Mouse (Mus musculus): ENCODE data around the gene Fam186b. TPM values are rescaled to one million over a fixed set of nuclear protein-coding genes. Genes with fewer than 3 reads are reported as not detected.
"Not testable (repeated sequence)": the region's sequence is repeated elsewhere in the genome, so short reads cannot be mapped to it uniquely, and the experiment has no call there.

Gene Fam186b
- polyA plus RNA-seq, 1 experiment from 2014 or later = 0.40 TPM

- not testable (repeated sequence) for H3K4me2 ChIP-seq; H3K27me3 ChIP-seq (replicated peaks); H3K27ac ChIP-seq (replicated peaks); ATAC-seq (ENCODE audit: extremely low read depth, insufficient number of reproducible peaks, low FRiP score, low TSS enrichment); H3K4me3 ChIP-seq; H3K9me3 ChIP-seq; H3K9ac ChIP-seq
- WGBS = 77% methylated on average over 6 of the region's 6 CpGs
- Histone ChIP-seq H3K4me1 (peaks cover 39% of the 10 kb centered on the region), H3K36me3 (peaks cover 82% of the 10 kb centered on the region)
These were observed 49.0 kb downstream of the Fam186b start for GRCm38 (mm10) chr15:99246736-99247135.

GRCm38 (mm10) chr15:99242045-99242444 lies 53.6 kb downstream of the Fam186b start:
- H3K36me3 ChIP-seq = peaks cover 68% of the 10 kb centered on the region
- 92% methylated on average over 10 of the region's 10 CpGs for WGBS
- H3K27ac ChIP-seq (replicated peaks) = no peak overlapping the region

GRCm38 (mm10) chr15:99241249-99241648 lies 54.4 kb downstream of the Fam186b start:
- WGBS = 67% methylated on average over 4 of the region's 4 CpGs
- H3K27me3 ChIP-seq (replicated peaks) = no peaks in the 10 kb centered on the region
- ATAC-seq (ENCODE audit: extremely low read depth, insufficient number of reproducible peaks, low FRiP score, low TSS enrichment) = no peak
- no peak overlapping the region for H3K4me3 ChIP-seq
- no peak overlapping the region for H3K27ac ChIP-seq (replicated peaks)
- H3K36me3 ChIP-seq = peaks cover 60% of the 10 kb centered on the region
- H3K9me3 ChIP-seq = no peaks in the 10 kb centered on the region
- H3K4me2 ChIP-seq = no peak overlapping the region
- H3K9ac ChIP-seq = no peak overlapping the region
- no peaks in the 10 kb centered on the region for H3K4me1 ChIP-seq

More at GRCm38 (mm10) chr15:99242045-99242444, 53.6 kb downstream of the Fam186b start:
- Histone ChIP-seq H3K4me3 (no peak overlapping the region), H3K9ac (no peak overlapping the region), H3K4me1 (peaks cover under 1% of the 10 kb centered on the region; the same call in 1 of the 2 replicates), H3K27me3 (replicated peaks) (no peaks in the 10 kb centered on the region), H3K9me3 (no peaks in the 10 kb centered on the region), H3K4me2 (no peak overlapping the region)
- no peak for ATAC-seq (ENCODE audit: extremely low read depth, insufficient number of reproducible peaks, low FRiP score, low TSS enrichment)

GRCm38 (mm10) chr15:99240129-99240528 lies 55.6 kb downstream of the Fam186b start:
- Histone ChIP-seq H3K9ac (no peak overlapping the region), H3K4me1 (no peaks in the 10 kb centered on the region), H3K4me2 (no peak overlapping the region), H3K36me3 (peaks cover 49% of the 10 kb centered on the region), H3K4me3 (no peak overlapping the region), H3K9me3 (no peaks in the 10 kb centered on the region), H3K27ac (replicated peaks) (no peak overlapping the region), H3K27me3 (replicated peaks) (peaks cover 3% of the 10 kb centered on the region)
- 65% methylated on average over 4 of the region's 4 CpGs for WGBS
- ATAC-seq (ENCODE audit: extremely low read depth, insufficient number of reproducible peaks, low FRiP score, low TSS enrichment) = no peak

- WGBS = 51% methylated on average over 11 of the region's 11 CpGs
- H3K9ac ChIP-seq = peak overlapping the region; percentile 50; the same call in 1 of the 2 replicates
- H3K4me1 ChIP-seq = no peaks in the 10 kb centered on the region
- H3K9me3 ChIP-seq = no peaks in the 10 kb centered on the region
- H3K4me3 ChIP-seq = no peak overlapping the region
- peaks cover 28% of the 10 kb centered on the region for H3K36me3 ChIP-seq
- no peak for ATAC-seq (ENCODE audit: extremely low read depth, insufficient number of reproducible peaks, low FRiP score, low TSS enrichment)
- peaks cover 23% of the 10 kb centered on the region for H3K27me3 ChIP-seq (replicated peaks)
- H3K27ac ChIP-seq (replicated peaks) = no peak overlapping the region
- H3K4me2 ChIP-seq = no peak overlapping the region
These were observed 57.7 kb downstream of the Fam186b start for GRCm38 (mm10) chr15:99238006-99238405.

- Histone ChIP-seq H3K27me3 (replicated peaks) (peaks cover 55% of the 10 kb centered on the region), H3K9ac (no peak overlapping the region), H3K27ac (replicated peaks) (no peak overlapping the region), H3K9me3 (no peaks in the 10 kb centered on the region), H3K4me2 (no peak overlapping the region), H3K4me3 (no peak overlapping the region), H3K36me3 (no peaks in the 10 kb centered on the region), H3K4me1 (no peaks in the 10 kb centered on the region)
- WGBS = 55% methylated on average over 12 of the region's 12 CpGs
- no peak for ATAC-seq (ENCODE audit: extremely low read depth, insufficient number of reproducible peaks, low FRiP score, low TSS enrichment)
These were observed 61.2 kb downstream of the Fam186b start for GRCm38 (mm10) chr15:99234326-99235010.

- no peak for ATAC-seq (ENCODE audit: extremely low read depth, insufficient number of reproducible peaks, low FRiP score, low TSS enrichment)
- no peaks in the 10 kb centered on the region for H3K4me1 ChIP-seq
- H3K9ac ChIP-seq = no peak overlapping the region
- H3K4me2 ChIP-seq = no peak overlapping the region
- H3K27me3 ChIP-seq (replicated peaks) = peaks cover 63% of the 10 kb centered on the region
- H3K27ac ChIP-seq (replicated peaks) = no peak overlapping the region
- no peak overlapping the region for H3K4me3 ChIP-seq
- H3K9me3 ChIP-seq = no peaks in the 10 kb centered on the region
- H3K36me3 ChIP-seq = no peaks in the 10 kb centered on the region
- WGBS = 70% methylated on average over 17 of the region's 17 CpGs
These were observed 62.0 kb downstream of the Fam186b start for GRCm38 (mm10) chr15:99233719-99234118.

- Histone ChIP-seq H3K36me3 (no peaks in the 10 kb centered on the region), H3K4me1 (no peaks in the 10 kb centered on the region), H3K4me2 (no peak overlapping the region), H3K4me3 (no peak overlapping the region), H3K9ac (no peak overlapping the region), H3K9me3 (no peaks in the 10 kb centered on the region), H3K27ac (replicated peaks) (no peak overlapping the region), H3K27me3 (replicated peaks) (peaks cover 80% of the 10 kb centered on the region)
- 68% methylated on average over 10 of the region's 10 CpGs for WGBS
- no peak for ATAC-seq (ENCODE audit: extremely low read depth, insufficient number of reproducible peaks, low FRiP score, low TSS enrichment)
These were observed 63.7 kb downstream of the Fam186b start for GRCm38 (mm10) chr15:99231998-99232397.

- H3K9ac ChIP-seq = no peak overlapping the region
- WGBS = 21% methylated on average over 14 of the region's 14 CpGs
- no peaks in the 10 kb centered on the region for H3K36me3 ChIP-seq
- peaks cover 97% of the 10 kb centered on the region for H3K27me3 ChIP-seq (replicated peaks)
- no peak for ATAC-seq (ENCODE audit: extremely low read depth, insufficient number of reproducible peaks, low FRiP score, low TSS enrichment)
- peak overlapping the region; percentile 56; the same call in 1 of the 2 replicates for H3K4me3 ChIP-seq
- H3K27ac ChIP-seq (replicated peaks) = no peak overlapping the region
- H3K4me1 ChIP-seq = peaks cover 50% of the 10 kb centered on the region
- no peak overlapping the region; the same call in 1 of the 2 replicates for H3K4me2 ChIP-seq
- no peaks in the 10 kb centered on the region for H3K9me3 ChIP-seq
These were observed 69.6 kb downstream of the Fam186b start for GRCm38 (mm10) chr15:99226090-99226489.

GRCm38 (mm10) chr15:99225081-99225810 lies 70.4 kb downstream of the Fam186b start:
- ATAC-seq (ENCODE audit: extremely low read depth, insufficient number of reproducible peaks, low FRiP score, low TSS enrichment) = no peak
- Histone ChIP-seq H3K4me3 (peak overlapping the region; percentile 56), H3K4me2 (peak overlapping the region; percentile 86), H3K9me3 (no peaks in the 10 kb centered on the region), H3K27me3 (replicated peaks) (peaks cover 100% of the 10 kb centered on the region), H3K4me1 (peaks cover 51% of the 10 kb centered on the region), H3K27ac (replicated peaks) (no peak overlapping the region), H3K9ac (peak overlapping the region; percentile 73), H3K36me3 (no peaks in the 10 kb centered on the region)
- under 1% methylated on average over 22 of the region's 22 CpGs for WGBS

GRCm38 (mm10) chr15:99224208-99224911 lies 71.3 kb downstream of the Fam186b start, which contains the start of gene Kcnh3:
Kcnh3 (plus strand) TSS chr15:99224861.
- peak within 1 kb of the TSS; percentile 56 for H3K4me3 ChIP-seq
- H3K4me1 ChIP-seq = peaks cover 51% of the 10 kb centered on the region
- peak within 1 kb of the TSS; percentile 86 for H3K4me2 ChIP-seq
- 1% methylated on average over 57 of the region's 66 CpGs for WGBS
- H3K27ac ChIP-seq (replicated peaks) = no peak within 1 kb of the TSS
- ATAC-seq (ENCODE audit: extremely low read depth, insufficient number of reproducible peaks, low FRiP score, low TSS enrichment) = peak; percentile 16; the same call in 1 of the 2 replicates
- no peaks in the 10 kb centered on the region for H3K9me3 ChIP-seq
- H3K36me3 ChIP-seq = no peaks in the 10 kb centered on the region
- peaks cover 100% of the 10 kb centered on the region for H3K27me3 ChIP-seq (replicated peaks)
- H3K9ac ChIP-seq = peak within 1 kb of the TSS; percentile 73
